ENCODE assay signal across 20 mouse cellular contexts in genomic region chr14:28010536-28011280, GRCm38 (mm10).
DNase-seq lines count a peak whose midpoint lies in the region; ATAC-seq lines count a peak whose summit lies in the region.
"Had no signal": no experiment of that assay in that cellular context is flagged by ENCODE, and none has a peak within 500 bp of the region (broad histone marks: within the 10 kb centered on the region; RNA-seq: fewer than 3 reads in every experiment).

No protein-coding gene starts in this region.

- no peak overlapping the region for H3K4me3 ChIP-seq in heart, embryonic 12.5 days
- H3K4me3 ChIP-seq: hindbrain, embryonic 13.5 days; intestine, embryonic 15.5 days; liver, embryonic 13.5 days; megakaryocyte, embryonic 14.5 days; neural tube, embryonic 12.5 days had no signal

- peak overlapping the region; percentile 22; the same call in 1 of the 2 replicates for H3K4me2 ChIP-seq in heart, embryonic 12.5 days
- H3K4me2 ChIP-seq: hindbrain, embryonic 13.5 days; intestine, embryonic 15.5 days; liver, embryonic 13.5 days; neural tube, embryonic 12.5 days had no signal

- intact Hi-C loops in heart, postnatal 10 days (cut with DNase I) = no loop called here
- intact Hi-C loops in left cerebral cortex, postnatal 25 days (cut with DNase I) = no loop called here

- peak overlapping the region; percentile 60; the same call in 1 of the 2 replicates for H3K27ac ChIP-seq in heart, embryonic 12.5 days (ENCODE audit: poor library complexity, severe bottlenecking)
- H3K27ac ChIP-seq: hindbrain, embryonic 13.5 days; intestine, embryonic 15.5 days; liver, embryonic 13.5 days; neural tube, embryonic 12.5 days had no signal

- 29% methylated on average over 10 of the region's 10 CpGs for WGBS in heart, embryonic 12.5 days

- H3K4me1 ChIP-seq in heart, embryonic 12.5 days (replicated peaks) = peaks cover 21% of the 10 kb centered on the region
- H3K4me1 ChIP-seq: hindbrain, embryonic 13.5 days; intestine, embryonic 15.5 days; liver, embryonic 13.5 days; megakaryocyte, embryonic 14.5 days; neural tube, embryonic 12.5 days had no signal

- no peaks in the 10 kb centered on the region for H3K36me3 ChIP-seq in heart, embryonic 12.5 days
- H3K36me3 ChIP-seq: hindbrain, embryonic 13.5 days; intestine, embryonic 15.5 days; liver, embryonic 13.5 days; neural tube, embryonic 12.5 days had no signal

- no peaks in the 10 kb centered on the region for H3K9me3 ChIP-seq in heart, embryonic 12.5 days (replicated peaks)
- H3K9me3 ChIP-seq: hindbrain, embryonic 13.5 days; intestine, embryonic 15.5 days; liver, embryonic 13.5 days; neural tube, embryonic 12.5 days had no signal

- H3K27me3 ChIP-seq in heart, embryonic 12.5 days (replicated peaks) = 0 out of 2 replicates have a peak, but pooled peaks cover 5% of the 10 kb centered on the region
- H3K27me3 ChIP-seq: hindbrain, embryonic 13.5 days; intestine, embryonic 15.5 days; liver, embryonic 13.5 days; megakaryocyte, embryonic 14.5 days; neural tube, embryonic 12.5 days had no signal

- no peak overlapping the region for H3K9ac ChIP-seq in heart, embryonic 12.5 days
- H3K9ac ChIP-seq: hindbrain, embryonic 13.5 days; intestine, embryonic 15.5 days; liver, embryonic 13.5 days; neural tube, embryonic 12.5 days had no signal

- ATAC-seq in heart, embryonic 12.5 days (ENCODE audit: insufficient number of reproducible peaks, low FRiP score) = no peak
- ATAC-seq: CD4-positive, CD25-positive, alpha-beta regulatory T cell, adult 4 months; intestine, embryonic 15.5 days; midbrain, embryonic 16.5 days had no signal

- DNase-seq in kidney, postnatal 4 days = peak; percentile 25 to 33
- no peak for DNase-seq in kidney, adult 18-20 months
- peak; percentile 61 for DNase-seq in ovary, adult 18-20 months (ENCODE audit: low spot score)
- DNase-seq in ovary, postnatal 10 days (ENCODE audit: low spot score) = no peak
- DNase-seq in heart, postnatal 10 days = peak; percentile 25 to 69
- no peak for DNase-seq in yolk sac, embryonic 10.5 days (ENCODE audit: low spot score)
- DNase-seq in left cerebral cortex, postnatal 25 days (ENCODE audit: low spot score in 2 of 2) = no peak
- DNase-seq: adrenal gland, adult 8-10 months; gastrocnemius, postnatal 25 days; layer of hippocampus, adult 9-11 months; liver, embryonic 13.5 days; retina, postnatal 1 day; thymus, postnatal 4 days had no signal

Comparison
In these comparisons a context has a peak if more than half of its experiments do, and no peak if none do; other contexts are left out.
1. DNase-seq: peak in kidney, postnatal 4 days (2 of 2), ovary, adult 18-20 months (single experiment) and heart, postnatal 10 days (2 of 2); none in kidney, adult 18-20 months (single experiment), ovary, postnatal 10 days (single experiment), yolk sac, embryonic 10.5 days (single experiment) and left cerebral cortex, postnatal 25 days (0 of 2).